Mouse (Mus musculus) midbrain, embryonic 14.5 days (tissue): ENCODE data around the gene Gm4307. TPM values are rescaled to one million over a fixed set of nuclear protein-coding genes. Genes with fewer than 3 reads are reported as not detected.

Source experiments
- polyA plus RNA-seq: library from polyadenylated mRNA; unstranded; fragments of >200 nt; fragmentation: Nextera tagmentation; extraction: Ambion mirVana; gene quantifications from 2 replicates; pipeline ENCODE4 v1.2.1, GENCODE M21; 2014

Gm4307 gene
- polyA plus RNA-seq, 1 experiment from 2014 or later: not detected

Other genes with a start within 250 kb of the Gm4307 start
- not detected in 2 replicates for gene Gm4301, start 25.7 kb upstream of the Gm4307 start, polyA plus RNA-seq
- not detected in 2 replicates for gene Gm4302, start 20.5 kb upstream of the Gm4307 start, polyA plus RNA-seq
- not detected in 2 replicates for gene Gm4303, start 15.4 kb upstream of the Gm4307 start, polyA plus RNA-seq
- gene Gm4305, start 10.2 kb upstream of the Gm4307 start, polyA plus RNA-seq: not detected in 2 replicates
- gene Gm4312, start 21.2 kb downstream of the Gm4307 start, polyA plus RNA-seq: not detected in 2 replicates
- 10.3 and 11.7 TPM in 2 replicates for gene Tmtc3, start 126.0 kb downstream of the Gm4307 start, polyA plus RNA-seq
- gene Cep290, start 126.2 kb downstream of the Gm4307 start, polyA plus RNA-seq: 7.4 TPM in 2 replicates
- gene 4930430F08Rik, start 229.1 kb downstream of the Gm4307 start, polyA plus RNA-seq: 15.6 and 22.1 TPM in 2 replicates
- 0.27 and 0.34 TPM in 2 replicates for gene 1700017N19Rik, start 229.1 kb downstream of the Gm4307 start, polyA plus RNA-seq